13 mouse cellular contexts compared by ENCODE assay signal in the genomic region with DNA sequence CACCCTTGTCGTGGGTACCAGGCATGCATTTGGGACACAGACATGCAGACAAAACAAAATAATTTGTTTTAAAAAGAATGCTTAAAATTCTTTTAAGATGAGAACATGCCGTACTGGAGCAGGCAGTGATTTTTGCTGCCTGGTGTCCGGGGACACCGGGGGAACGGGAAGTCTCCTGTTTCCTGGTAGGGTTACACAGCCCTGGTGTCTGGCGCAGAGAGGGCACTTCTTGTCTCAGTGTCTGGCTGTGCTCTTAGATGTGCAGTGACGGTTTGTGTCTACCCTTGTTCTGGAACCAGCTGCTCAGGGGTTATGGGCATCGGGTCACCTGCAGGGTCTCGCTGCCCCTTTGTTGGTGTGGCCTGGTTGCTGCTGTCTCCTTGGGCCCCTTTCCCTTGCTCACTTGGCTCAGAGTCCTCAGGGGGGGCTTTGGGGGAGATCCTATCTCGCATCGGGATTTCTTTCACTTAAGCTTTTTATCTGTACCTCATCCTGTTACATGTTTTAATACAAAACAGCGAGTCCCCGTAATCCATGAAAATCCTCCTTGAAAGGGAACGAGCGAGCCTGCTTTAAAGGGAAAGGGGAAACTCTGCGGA.
DNase-seq lines count a peak whose midpoint lies in the region; ATAC-seq and TF ChIP-seq lines count a peak whose summit lies in the region.
"Had no signal": no experiment of that assay in that cellular context is flagged by ENCODE, and none has a peak within 500 bp of the region (broad histone marks: within the 10 kb centered on the region; RNA-seq: fewer than 3 reads in every experiment).

No protein-coding gene starts in this region.

- H3K27me3 ChIP-seq in embryonic facial prominence, embryonic 10.5 days (replicated peaks; ENCODE audit: low read depth, poor library complexity, severe bottlenecking), result no peaks in the 10 kb centered on the region
- no peaks in the 10 kb centered on the region for H3K27me3 ChIP-seq in heart, embryonic 15.5 days
- H3K27me3 ChIP-seq: liver, embryonic 13.5 days; neural tube, embryonic 12.5 days; Patski had no signal

- no peak for TF ChIP-seq CTCF in gastrocnemius, adult 2 months (IDR thresholded peaks at IDR 0.05)

- 0 out of 2 replicates have a peak overlapping the region, but pooled peaks have one; percentile 1 for H3K4me3 ChIP-seq in gastrocnemius, adult 2 months
- no peak overlapping the region for H3K4me3 ChIP-seq in embryonic facial prominence, embryonic 10.5 days
- H3K4me3 ChIP-seq in heart, embryonic 15.5 days, result no peak overlapping the region
- H3K4me3 ChIP-seq: liver, embryonic 13.5 days; neural tube, embryonic 12.5 days had no signal

- peak; percentile 53 for DNase-seq in gastrocnemius, adult 2 months
- no peak for DNase-seq in gastrocnemius, postnatal 4 days (ENCODE audit: low spot score in 2 of 2)
- peak; percentile 34 for DNase-seq in kidney, postnatal 14 days
- no peak for DNase-seq in kidney, adult 8-10 months
- DNase-seq in embryonic facial prominence, embryonic 10.5 days (ENCODE audit: low spot score), result no peak
- DNase-seq in thymus, adult 18-20 months, result no peak
- DNase-seq: gastrocnemius, postnatal 14 days; liver, embryonic 13.5 days; right cerebral cortex, adult 18-20 months had no signal

- peak overlapping the region; percentile 49 for H3K27ac ChIP-seq in gastrocnemius, adult 2 months
- peak overlapping the region; percentile 48; the same call in 1 of the 2 replicates for H3K27ac ChIP-seq in embryonic facial prominence, embryonic 10.5 days (replicated peaks)
- H3K27ac ChIP-seq in heart, embryonic 15.5 days, result no peak overlapping the region
- H3K27ac ChIP-seq: liver, embryonic 13.5 days; neural tube, embryonic 12.5 days had no signal

- H3K9ac ChIP-seq in heart, embryonic 15.5 days, result no peak overlapping the region
- H3K9ac ChIP-seq: liver, embryonic 13.5 days; neural tube, embryonic 12.5 days had no signal

- 0 out of 2 replicates have a peak, but pooled peaks have one; percentile 27 for ATAC-seq in heart, embryonic 15.5 days (replicated peaks; ENCODE audit: insufficient number of reproducible peaks, insufficient read depth, low FRiP score, low read depth)
- no peak for ATAC-seq in megakaryocyte-erythroid progenitor cell, adult 5-6 weeks (replicated peaks; ENCODE audit: low FRiP score, low TSS enrichment, poor library complexity, severe bottlenecking)
- ATAC-seq: Patski had no signal

- no peak overlapping the region for H3K4me2 ChIP-seq in heart, embryonic 15.5 days
- H3K4me2 ChIP-seq: liver, embryonic 13.5 days; neural tube, embryonic 12.5 days had no signal

- no peaks in the 10 kb centered on the region for H3K9me3 ChIP-seq in embryonic facial prominence, embryonic 10.5 days
- H3K9me3 ChIP-seq in heart, embryonic 15.5 days (replicated peaks), result no peaks in the 10 kb centered on the region
- H3K9me3 ChIP-seq: liver, embryonic 13.5 days; neural tube, embryonic 12.5 days had no signal

- peaks cover 91% of the 10 kb centered on the region for H3K36me3 ChIP-seq in embryonic facial prominence, embryonic 10.5 days (replicated peaks)
- peaks cover 38% of the 10 kb centered on the region for H3K36me3 ChIP-seq in heart, embryonic 15.5 days

- intact Hi-C loops in gastrocnemius, adult 2 months (cut with DNase I), result no loop called here

- peaks cover 8% of the 10 kb centered on the region for H3K4me1 ChIP-seq in embryonic facial prominence, embryonic 10.5 days
- H3K4me1 ChIP-seq in heart, embryonic 15.5 days (replicated peaks), result peaks cover 17% of the 10 kb centered on the region
- H3K4me1 ChIP-seq: neural tube, embryonic 12.5 days had no signal

- 71% methylated on average over 16 of the region's 16 CpGs for WGBS in embryonic facial prominence, embryonic 10.5 days
- WGBS in heart, embryonic 15.5 days, result 55% methylated on average over 16 of the region's 16 CpGs

Comparison
In these comparisons a context has a peak if more than half of its experiments do, and no peak if none do; other contexts are left out.
1. DNase-seq: peak in gastrocnemius, adult 2 months (single experiment) and kidney, postnatal 14 days (single experiment); none in gastrocnemius, postnatal 4 days (0 of 2), kidney, adult 8-10 months (0 of 2), embryonic facial prominence, embryonic 10.5 days (single experiment) and thymus, adult 18-20 months (0 of 2).